Mouse (Mus musculus): Measurements from ENCODE around the gene Abcg5. TPM values are rescaled to one million over a fixed set of nuclear protein-coding genes. Genes with fewer than 3 reads are reported as not detected.

The Abcg5 gene
- polyA plus RNA-seq, 1 experiment from 2014 or later, result 1.5 TPM

DNA sequence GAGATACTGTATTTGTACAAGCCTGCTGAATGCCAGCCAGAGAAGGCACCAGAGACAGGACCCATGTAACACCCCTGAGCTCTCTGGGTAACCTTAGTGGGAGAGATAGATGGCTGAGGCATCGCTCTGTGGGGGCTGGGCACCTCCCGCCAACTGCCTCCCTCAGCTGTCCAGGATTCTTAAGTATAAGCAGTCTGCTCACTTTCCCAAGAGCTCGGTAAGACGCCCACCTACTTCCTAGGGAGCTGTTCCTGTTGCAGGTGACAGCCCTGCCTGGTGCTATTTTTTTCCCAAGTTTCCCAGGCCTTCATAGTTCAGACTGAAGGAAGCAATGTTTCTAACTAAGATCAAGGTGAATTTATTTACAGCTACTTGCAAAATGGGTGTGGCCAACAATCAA lies 7.6 kb downstream of the Abcg5 start:
- Histone ChIP-seq H3K9ac (ENCODE audit: low read depth, low read length) (no peak overlapping the region), H3K4me1 (ENCODE audit: control insufficient read depth, insufficient read depth, low read length) (peaks cover 23% of the 10 kb centered on the region), H3K4me2 (ENCODE audit: low read length) (no peak overlapping the region), H3K36me3 (ENCODE audit: control insufficient read depth, insufficient read depth, low read length) (no peaks in the 10 kb centered on the region), H3K27me3 (ENCODE audit: control insufficient read depth, insufficient read depth, low read depth, low read length) (peaks cover 9% of the 10 kb centered on the region), H3K27ac (ENCODE audit: low read length) (peak overlapping the region; percentile 22; the same call in 1 of the 2 replicates), H3K9me3 (replicated peaks; ENCODE audit: control insufficient read depth, low read length, poor library complexity, severe bottlenecking) (no peaks in the 10 kb centered on the region), H3K4me3 (ENCODE audit: low read depth, low read length) (no peak overlapping the region)
- ATAC-seq, result no peak
- WGBS, result 54% methylated on average over 4 of the region's 4 CpGs

GRCm38 (mm10) chr17:84674048-84674447 lies 8.8 kb downstream of the Abcg5 start:
- 8% methylated on average over 7 of the region's 7 CpGs for WGBS
- Histone ChIP-seq H3K9me3 (replicated peaks; ENCODE audit: control insufficient read depth, low read length, poor library complexity, severe bottlenecking) (no peaks in the 10 kb centered on the region), H3K4me3 (ENCODE audit: low read depth, low read length) (no peak overlapping the region), H3K4me1 (ENCODE audit: control insufficient read depth, insufficient read depth, low read length) (peaks cover 23% of the 10 kb centered on the region), H3K27me3 (ENCODE audit: control insufficient read depth, insufficient read depth, low read depth, low read length) (peaks cover 9% of the 10 kb centered on the region), H3K4me2 (ENCODE audit: low read length) (no peak overlapping the region), H3K9ac (ENCODE audit: low read depth, low read length) (no peak overlapping the region), H3K36me3 (ENCODE audit: control insufficient read depth, insufficient read depth, low read length) (no peaks in the 10 kb centered on the region), H3K27ac (ENCODE audit: low read length) (no peak overlapping the region)
- no peak for ATAC-seq

DNA sequence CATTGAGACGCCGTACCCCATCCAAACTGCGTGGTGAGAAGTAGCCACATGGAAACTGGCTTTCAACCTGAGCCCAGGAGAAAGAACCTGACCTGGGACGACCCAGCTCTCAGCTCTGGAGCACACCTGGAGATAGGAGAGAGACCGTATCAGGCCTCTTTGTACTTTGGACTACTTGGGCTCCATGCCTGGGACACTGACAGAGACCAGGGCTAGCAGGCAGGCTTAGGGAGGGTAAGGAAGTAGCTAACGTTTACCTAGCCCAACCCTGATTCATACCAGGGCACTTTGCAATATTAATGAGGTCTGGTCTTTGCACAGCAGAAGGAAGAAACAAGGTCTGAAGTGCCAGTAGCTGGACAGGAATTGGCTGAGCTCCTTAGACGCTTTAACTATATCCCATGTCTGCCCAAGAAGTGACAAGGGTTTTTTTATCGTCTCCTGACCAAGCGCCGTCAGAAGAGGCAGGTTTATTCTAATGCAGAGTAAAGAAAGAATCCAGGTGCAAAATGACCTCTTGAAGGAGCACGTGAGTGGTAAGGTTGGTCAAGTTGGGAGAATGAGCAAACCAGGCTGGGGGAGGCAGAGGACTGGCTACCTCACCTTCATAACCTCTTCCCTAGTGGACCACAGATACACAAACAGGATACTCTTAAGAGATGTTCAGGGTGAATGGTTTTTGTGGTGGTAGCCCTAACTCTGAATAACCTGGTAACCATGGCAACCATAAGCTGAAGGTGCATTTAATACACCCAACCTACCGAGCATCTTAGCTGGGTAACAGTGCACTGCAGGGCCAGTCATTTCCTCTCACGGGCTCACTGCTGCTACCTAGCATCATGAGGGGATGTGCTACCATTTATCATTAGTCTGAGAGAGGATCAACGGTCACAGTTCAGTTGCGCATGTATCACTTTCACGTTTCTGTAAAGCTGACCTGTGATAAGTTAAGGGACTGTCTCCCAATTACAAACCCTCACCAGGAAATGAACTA lies 10.1 kb downstream of the Abcg5 start:
- H3K36me3 ChIP-seq (ENCODE audit: control insufficient read depth, insufficient read depth, low read length), result no peaks in the 10 kb centered on the region

DNA sequence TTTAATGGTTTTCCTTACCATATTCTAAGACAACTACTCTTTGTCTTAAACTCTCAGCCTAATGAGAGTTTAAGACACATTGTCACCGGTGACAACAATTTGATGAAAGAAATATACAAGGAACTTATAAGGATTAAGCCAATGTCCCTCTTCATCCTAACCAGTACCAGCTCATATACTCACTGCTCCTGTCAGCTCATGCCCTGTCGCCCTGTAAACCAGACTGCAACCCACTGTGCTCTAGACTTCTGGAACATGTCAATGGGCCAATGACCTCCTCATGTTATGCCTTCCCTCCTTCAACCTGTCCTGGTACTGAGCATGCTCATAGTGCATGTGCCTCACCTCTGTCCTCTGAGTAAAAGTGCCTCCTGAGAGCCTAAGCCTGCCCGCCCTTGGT lies 15.0 kb downstream of the Abcg5 start:
- WGBS, result 92% methylated on average over 3 of the region's 3 CpGs
- peaks cover 3% of the 10 kb centered on the region; the same call in 1 of the 2 replicates for H3K4me1 ChIP-seq (ENCODE audit: control insufficient read depth, insufficient read depth, low read length)
- ATAC-seq, result no peak

More for the DNA sequence above, 10.1 kb downstream of the Abcg5 start:
- 0 out of 2 replicates have a peak overlapping the region, but pooled peaks have one; percentile 42 for H3K27ac ChIP-seq (ENCODE audit: low read length)
- 70% methylated on average over 16 of the region's 16 CpGs for WGBS
- peaks cover 23% of the 10 kb centered on the region for H3K4me1 ChIP-seq (ENCODE audit: control insufficient read depth, insufficient read depth, low read length)
- no peak overlapping the region for H3K4me2 ChIP-seq (ENCODE audit: low read length)
- H3K27me3 ChIP-seq (ENCODE audit: control insufficient read depth, insufficient read depth, low read depth, low read length), result peaks cover 9% of the 10 kb centered on the region
- no peaks in the 10 kb centered on the region for H3K9me3 ChIP-seq (replicated peaks; ENCODE audit: control insufficient read depth, low read length, poor library complexity, severe bottlenecking)
- H3K4me3 ChIP-seq (ENCODE audit: low read depth, low read length), result no peak overlapping the region
- ATAC-seq, result peak; percentile 66
- H3K9ac ChIP-seq (ENCODE audit: low read depth, low read length), result no peak overlapping the region

DNA sequence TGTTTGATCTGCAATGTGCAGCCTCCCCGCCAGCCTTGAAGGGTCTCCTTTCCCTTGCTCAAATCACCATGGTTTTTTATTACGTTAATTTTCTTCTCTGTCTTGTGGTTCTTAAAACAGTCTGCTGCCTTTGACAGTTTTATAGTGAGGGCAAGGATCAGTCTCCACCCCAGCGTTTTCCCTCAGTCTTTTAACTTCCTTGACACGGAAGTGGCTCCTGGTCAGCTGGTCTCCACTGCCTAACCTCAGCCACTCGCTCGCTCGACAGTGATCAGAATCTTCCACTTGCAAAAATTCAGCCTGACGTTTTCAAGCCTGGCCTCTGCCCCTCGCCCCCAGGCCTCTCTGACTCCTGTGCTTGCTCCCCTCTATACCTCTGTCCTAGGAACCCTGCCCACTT lies 17.1 kb downstream of the Abcg5 start:
- Histone ChIP-seq H3K4me3 (ENCODE audit: low read depth, low read length) (no peak overlapping the region), H3K27me3 (ENCODE audit: control insufficient read depth, insufficient read depth, low read depth, low read length) (no peaks in the 10 kb centered on the region), H3K4me2 (ENCODE audit: low read length) (no peak overlapping the region), H3K9me3 (replicated peaks; ENCODE audit: control insufficient read depth, low read length, poor library complexity, severe bottlenecking) (no peaks in the 10 kb centered on the region), H3K27ac (ENCODE audit: low read length) (0 out of 2 replicates have a peak overlapping the region, but pooled peaks have one; percentile 47), H3K36me3 (ENCODE audit: control insufficient read depth, insufficient read depth, low read length) (no peaks in the 10 kb centered on the region), H3K4me1 (ENCODE audit: control insufficient read depth, insufficient read depth, low read length) (no peaks in the 10 kb centered on the region), H3K9ac (ENCODE audit: low read depth, low read length) (no peak overlapping the region)
- no peak for ATAC-seq
- 65% methylated on average over 9 of the region's 9 CpGs for WGBS

More for the DNA sequence above, 15.0 kb downstream of the Abcg5 start:
- Histone ChIP-seq H3K4me2 (ENCODE audit: low read length) (no peak overlapping the region), H3K4me3 (ENCODE audit: low read depth, low read length) (no peak overlapping the region), H3K27me3 (ENCODE audit: control insufficient read depth, insufficient read depth, low read depth, low read length) (no peaks in the 10 kb centered on the region), H3K9me3 (replicated peaks; ENCODE audit: control insufficient read depth, low read length, poor library complexity, severe bottlenecking) (no peaks in the 10 kb centered on the region), H3K36me3 (ENCODE audit: control insufficient read depth, insufficient read depth, low read length) (no peaks in the 10 kb centered on the region), H3K27ac (ENCODE audit: low read length) (no peak overlapping the region), H3K9ac (ENCODE audit: low read depth, low read length) (no peak overlapping the region)

GRCm38 (mm10) chr17:84665053-84665452 lies 17.8 kb downstream of the Abcg5 start:
- H3K36me3 ChIP-seq (ENCODE audit: control insufficient read depth, insufficient read depth, low read length), result no peaks in the 10 kb centered on the region
- no peak overlapping the region for H3K27ac ChIP-seq (ENCODE audit: low read length)
- H3K4me3 ChIP-seq (ENCODE audit: low read depth, low read length), result no peak overlapping the region
- no peak overlapping the region for H3K9ac ChIP-seq (ENCODE audit: low read depth, low read length)
- no peak overlapping the region for H3K4me2 ChIP-seq (ENCODE audit: low read length)
- H3K27me3 ChIP-seq (ENCODE audit: control insufficient read depth, insufficient read depth, low read depth, low read length), result no peaks in the 10 kb centered on the region
- WGBS, result 64% methylated on average over 10 of the region's 10 CpGs
- H3K4me1 ChIP-seq (ENCODE audit: control insufficient read depth, insufficient read depth, low read length), result no peaks in the 10 kb centered on the region
- ATAC-seq, result no peak
- H3K9me3 ChIP-seq (replicated peaks; ENCODE audit: control insufficient read depth, low read length, poor library complexity, severe bottlenecking), result no peaks in the 10 kb centered on the region

DNA sequence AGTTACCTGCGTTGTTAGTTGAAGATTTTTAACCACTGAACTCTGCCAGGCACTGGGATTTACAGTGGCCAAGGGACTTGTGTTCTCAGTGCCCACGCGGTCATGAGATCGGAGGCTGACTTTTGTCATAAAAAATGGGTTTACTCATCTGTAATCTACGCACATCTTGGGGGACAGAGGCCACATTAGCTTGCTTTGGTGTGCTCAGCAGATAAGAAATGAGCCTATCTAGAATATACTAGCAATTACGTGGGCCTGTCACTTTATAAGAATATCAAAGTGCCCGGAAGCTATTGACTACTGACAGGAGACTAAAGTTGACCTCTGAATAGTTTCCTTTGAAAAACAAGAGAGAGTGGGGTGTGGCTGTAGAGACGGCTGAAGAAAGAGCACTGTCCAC lies 23.9 kb downstream of the Abcg5 start:
- H3K4me1 ChIP-seq (ENCODE audit: control insufficient read depth, insufficient read depth, low read length), result peaks cover 15% of the 10 kb centered on the region
- no peak for ATAC-seq
- H3K27me3 ChIP-seq (ENCODE audit: control insufficient read depth, insufficient read depth, low read depth, low read length), result no peaks in the 10 kb centered on the region
- no peak overlapping the region for H3K9ac ChIP-seq (ENCODE audit: low read depth, low read length)
- no peak overlapping the region for H3K4me3 ChIP-seq (ENCODE audit: low read depth, low read length)
- H3K36me3 ChIP-seq (ENCODE audit: control insufficient read depth, insufficient read depth, low read length), result no peaks in the 10 kb centered on the region
- no peaks in the 10 kb centered on the region for H3K9me3 ChIP-seq (replicated peaks; ENCODE audit: control insufficient read depth, low read length, poor library complexity, severe bottlenecking)
- WGBS, result 72% methylated on average over 8 of the region's 8 CpGs
- H3K27ac ChIP-seq (ENCODE audit: low read length), result no peak overlapping the region
- H3K4me2 ChIP-seq (ENCODE audit: low read length), result no peak overlapping the region

DNA sequence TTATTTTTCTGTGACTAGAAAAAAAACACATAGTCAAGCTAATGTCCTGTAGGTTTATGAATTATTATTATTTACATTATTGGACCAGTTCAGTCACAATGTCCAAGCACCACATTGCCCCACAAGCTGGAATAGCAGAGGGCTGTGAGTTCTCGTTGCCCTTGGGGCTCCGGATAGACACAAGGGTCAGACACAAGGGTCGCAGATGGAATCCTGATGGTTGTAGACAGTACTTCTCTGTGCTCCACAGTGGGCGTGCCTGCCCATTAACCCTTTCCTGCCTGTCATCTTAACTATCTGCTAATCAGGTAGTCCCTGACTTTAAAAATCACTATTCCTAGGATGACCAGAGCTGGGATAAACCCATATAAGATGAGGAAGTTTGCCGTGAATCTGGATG lies 24.6 kb downstream of the Abcg5 start:
- Histone ChIP-seq H3K27me3 (ENCODE audit: control insufficient read depth, insufficient read depth, low read depth, low read length) (no peaks in the 10 kb centered on the region), H3K27ac (ENCODE audit: low read length) (no peak overlapping the region), H3K9ac (ENCODE audit: low read depth, low read length) (no peak overlapping the region), H3K36me3 (ENCODE audit: control insufficient read depth, insufficient read depth, low read length) (no peaks in the 10 kb centered on the region), H3K4me2 (ENCODE audit: low read length) (no peak overlapping the region), H3K4me1 (ENCODE audit: control insufficient read depth, insufficient read depth, low read length) (peaks cover 15% of the 10 kb centered on the region), H3K4me3 (ENCODE audit: low read depth, low read length) (no peak overlapping the region), H3K9me3 (replicated peaks; ENCODE audit: control insufficient read depth, low read length, poor library complexity, severe bottlenecking) (no peaks in the 10 kb centered on the region)
- ATAC-seq, result no peak
- 66% methylated on average over 5 of the region's 5 CpGs for WGBS

- H3K27me3 ChIP-seq (ENCODE audit: control insufficient read depth, insufficient read depth, low read depth, low read length), result no peaks in the 10 kb centered on the region
- no peak overlapping the region for H3K9ac ChIP-seq (ENCODE audit: low read depth, low read length)
- no peak overlapping the region for H3K4me2 ChIP-seq (ENCODE audit: low read length)
- H3K4me3 ChIP-seq (ENCODE audit: low read depth, low read length), result no peak overlapping the region
- no peaks in the 10 kb centered on the region for H3K9me3 ChIP-seq (replicated peaks; ENCODE audit: control insufficient read depth, low read length, poor library complexity, severe bottlenecking)
- no peak for ATAC-seq
- peaks cover 15% of the 10 kb centered on the region for H3K4me1 ChIP-seq (ENCODE audit: control insufficient read depth, insufficient read depth, low read length)
- no peaks in the 10 kb centered on the region for H3K36me3 ChIP-seq (ENCODE audit: control insufficient read depth, insufficient read depth, low read length)
- 75% methylated on average over 7 of the region's 7 CpGs for WGBS
- H3K27ac ChIP-seq (ENCODE audit: low read length), result peak overlapping the region; percentile 68
These were observed 25.0 kb downstream of the Abcg5 start for GRCm38 (mm10) chr17:84657782-84658181.
